Comparison of ENCODE assay signal across 19 mouse cellular contexts in genomic region chr10:43502599-43502998, GRCm38 (mm10). TPM values are rescaled to one million over a fixed set of nuclear protein-coding genes. Genes with fewer than 3 reads are reported as not detected.
DNase-seq lines count a peak whose midpoint lies in the region; ATAC-seq and TF ChIP-seq lines count a peak whose summit lies in the region.
"Had no signal": no experiment of that assay in that cellular context is flagged by ENCODE, and none has a peak within 500 bp of the region (broad histone marks: within the 10 kb centered on the region; RNA-seq: fewer than 3 reads in every experiment).

No protein-coding gene starts in this region.

- peak; percentile 75; the same call in 1 of the 2 replicates for ATAC-seq in forebrain, embryonic 14.5 days
- ATAC-seq in forebrain, embryonic 11.5 days (replicated peaks; ENCODE audit: low FRiP score): no peak
- no peak for ATAC-seq in midbrain, postnatal 0 days (ENCODE audit: low FRiP score)
- ATAC-seq in activated CD4-positive, CD25-positive, alpha-beta regulatory T cell, adult 4 months: no peak

- no peaks in the 10 kb centered on the region for H3K9me3 ChIP-seq in forebrain, embryonic 14.5 days (replicated peaks; ENCODE audit: control insufficient read depth, low read length)
- H3K9me3 ChIP-seq in forebrain, embryonic 11.5 days (ENCODE audit: control insufficient read depth, low read length): no peaks in the 10 kb centered on the region
- H3K9me3 ChIP-seq in midbrain, postnatal 0 days (ENCODE audit: low read length): no peaks in the 10 kb centered on the region
- no peaks in the 10 kb centered on the region for H3K9me3 ChIP-seq in midbrain, embryonic 10.5 days (replicated peaks)
- H3K9me3 ChIP-seq: embryonic facial prominence, embryonic 15.5 days; G1E; heart, embryonic 13.5 days; limb, embryonic 13.5 days; lung, embryonic 15.5 days; stomach, embryonic 15.5 days had no signal

- H3K4me3 ChIP-seq in forebrain, embryonic 14.5 days (ENCODE audit: low read depth, low read length): no peak overlapping the region
- no peak overlapping the region for H3K4me3 ChIP-seq in forebrain, embryonic 11.5 days (ENCODE audit: low read depth, low read length)
- no peak overlapping the region for H3K4me3 ChIP-seq in midbrain, postnatal 0 days (ENCODE audit: low read depth, low read length)
- no peak overlapping the region for H3K4me3 ChIP-seq in midbrain, embryonic 10.5 days
- H3K4me3 ChIP-seq: embryonic facial prominence, embryonic 15.5 days; heart, embryonic 13.5 days; limb, embryonic 13.5 days; lung, embryonic 15.5 days; stomach, embryonic 15.5 days had no signal

- WGBS in forebrain, embryonic 14.5 days: 82% methylated on average over 4 of the region's 4 CpGs
- WGBS in forebrain, embryonic 11.5 days: 93% methylated on average over 4 of the region's 4 CpGs
- 89% methylated on average over 4 of the region's 4 CpGs for WGBS in midbrain, postnatal 0 days
- 95% methylated on average over 4 of the region's 4 CpGs for WGBS in midbrain, embryonic 10.5 days

- peaks cover 35% of the 10 kb centered on the region for H3K36me3 ChIP-seq in forebrain, embryonic 14.5 days (ENCODE audit: control insufficient read depth, insufficient read depth, low read length)
- peaks cover 7% of the 10 kb centered on the region; the same call in 1 of the 2 replicates for H3K36me3 ChIP-seq in forebrain, embryonic 11.5 days (ENCODE audit: control insufficient read depth, insufficient read depth, low read length)
- peaks cover 5% of the 10 kb centered on the region for H3K36me3 ChIP-seq in midbrain, postnatal 0 days (ENCODE audit: insufficient read depth, low read length)
- peaks cover 92% of the 10 kb centered on the region for H3K36me3 ChIP-seq in midbrain, embryonic 10.5 days

- DNase-seq in forebrain, embryonic 14.5 days (ENCODE audit: low spot score): peak; percentile 63
- DNase-seq in forebrain, embryonic 11.5 days (ENCODE audit: low spot score): no peak
- DNase-seq in midbrain, postnatal 0 days (ENCODE audit: low spot score): peak; percentile 64
- DNase-seq in midbrain, embryonic 10.5 days (ENCODE audit: low spot score): no peak
- peak; percentile 57 to 71 for DNase-seq in cerebellum, postnatal 14 days
- no peak for DNase-seq in adrenal gland, adult 2 months
- no peak for DNase-seq in urinary bladder, postnatal 36 days (ENCODE audit: low spot score in 2 of 2)
- DNase-seq: kidney, adult 9 months; lung, postnatal 4 days; right cerebral cortex, postnatal 25 days; thymus, adult 2 months had no signal

- no peaks in the 10 kb centered on the region for H3K4me1 ChIP-seq in forebrain, embryonic 14.5 days (ENCODE audit: control insufficient read depth, insufficient read depth, low read length)
- H3K4me1 ChIP-seq in forebrain, embryonic 11.5 days (replicated peaks; ENCODE audit: control insufficient read depth, insufficient read depth, low read length): no peaks in the 10 kb centered on the region
- H3K4me1 ChIP-seq in midbrain, postnatal 0 days (ENCODE audit: insufficient read depth, low read length): no peaks in the 10 kb centered on the region
- H3K4me1 ChIP-seq in midbrain, embryonic 10.5 days: no peaks in the 10 kb centered on the region
- H3K4me1 ChIP-seq: embryonic facial prominence, embryonic 15.5 days; heart, embryonic 13.5 days; limb, embryonic 13.5 days; lung, embryonic 15.5 days; stomach, embryonic 15.5 days had no signal

- no peak overlapping the region for H3K4me2 ChIP-seq in forebrain, embryonic 14.5 days (ENCODE audit: low read length)
- H3K4me2 ChIP-seq in forebrain, embryonic 11.5 days (ENCODE audit: low read depth, low read length, severe bottlenecking): no peak overlapping the region
- no peak overlapping the region for H3K4me2 ChIP-seq in midbrain, postnatal 0 days (ENCODE audit: low read depth, low read length, poor library complexity, severe bottlenecking)
- H3K4me2 ChIP-seq: embryonic facial prominence, embryonic 15.5 days; heart, embryonic 13.5 days; limb, embryonic 13.5 days; lung, embryonic 15.5 days; stomach, embryonic 15.5 days had no signal

- no peak overlapping the region for H3K27ac ChIP-seq in forebrain, embryonic 14.5 days (ENCODE audit: low read depth, low read length)
- no peak overlapping the region for H3K27ac ChIP-seq in forebrain, embryonic 11.5 days (ENCODE audit: low read depth, low read length)
- H3K27ac ChIP-seq in midbrain, postnatal 0 days (ENCODE audit: low read depth, low read length): no peak overlapping the region
- no peak overlapping the region for H3K27ac ChIP-seq in midbrain, embryonic 10.5 days (replicated peaks)
- H3K27ac ChIP-seq: embryonic facial prominence, embryonic 15.5 days; heart, embryonic 13.5 days; limb, embryonic 13.5 days; liver, embryonic 14.5 days; lung, embryonic 15.5 days; stomach, embryonic 15.5 days had no signal

- no peaks in the 10 kb centered on the region for H3K27me3 ChIP-seq in forebrain, embryonic 14.5 days (replicated peaks; ENCODE audit: control insufficient read depth, insufficient read depth, low read length)
- no peaks in the 10 kb centered on the region for H3K27me3 ChIP-seq in forebrain, embryonic 11.5 days (ENCODE audit: control insufficient read depth, insufficient read depth, low read length)
- no peaks in the 10 kb centered on the region for H3K27me3 ChIP-seq in midbrain, postnatal 0 days (ENCODE audit: insufficient read depth, low read length)
- no peaks in the 10 kb centered on the region for H3K27me3 ChIP-seq in midbrain, embryonic 10.5 days (ENCODE audit: low read depth, poor library complexity, severe bottlenecking)
- H3K27me3 ChIP-seq: embryonic facial prominence, embryonic 15.5 days; heart, embryonic 13.5 days; limb, embryonic 13.5 days; lung, embryonic 15.5 days; stomach, embryonic 15.5 days had no signal

- no peak overlapping the region for H3K9ac ChIP-seq in forebrain, embryonic 14.5 days (ENCODE audit: low read length)
- no peak overlapping the region for H3K9ac ChIP-seq in forebrain, embryonic 11.5 days (ENCODE audit: low read length)
- H3K9ac ChIP-seq in midbrain, postnatal 0 days (replicated peaks; ENCODE audit: low read length, poor library complexity, severe bottlenecking): no peak overlapping the region
- H3K9ac ChIP-seq: embryonic facial prominence, embryonic 15.5 days; heart, embryonic 13.5 days; limb, embryonic 13.5 days; liver, embryonic 14.5 days; lung, embryonic 15.5 days; stomach, embryonic 15.5 days had no signal

- no peak for TF ChIP-seq CTCF in midbrain, postnatal 0 days (IDR thresholded peaks at IDR 0.05)

RNA-seq across cellular contexts. Expression of gene Gm9803, which starts 21.3 kb away (rescaled TPM):
- polyA plus RNA-seq in forebrain, embryonic 14.5 days (2014; fragmentation: Nextera tagmentation; extraction: Ambion mirVana): 13.7 and 22.1 TPM in 2 replicates
- 11.1 and 12.2 TPM in 2 replicates for polyA plus RNA-seq in forebrain, embryonic 11.5 days (2014; fragmentation: Nextera tagmentation; extraction: Ambion mirVana)
- 37.0 and 49.6 TPM in 2 replicates for total RNA-seq in midbrain, postnatal 0 days (2014; rRNA removed)
- 20.8 and 21.9 TPM in 2 replicates for polyA plus RNA-seq in midbrain, postnatal 0 days (2015; fragmentation: Nextera tagmentation; extraction: Ambion mirVana)
- 13.9 and 16.8 TPM in 2 replicates for polyA plus RNA-seq in midbrain, embryonic 10.5 days (2016; fragmentation: Nextera tagmentation; extraction: Ambion mirVana)
- total RNA-seq in adrenal gland, adult 2 months (2021): 10 to 100 TPM; 26.8 to 27.4 TPM
- polyA plus RNA-seq in adrenal gland, adult 2 months (2012; rRNA removed): 130 and 175 TPM in 2 replicates
- polyA plus RNA-seq in activated CD4-positive, CD25-positive, alpha-beta regulatory T cell, adult 4 months (2017; shearing (Covaris generic)): 10 to 100 TPM; 33.4 to 45.0 TPM

RNA-seq across cellular contexts. Expression of gene Bend3, which starts 24.0 kb away (rescaled TPM):
- polyA plus RNA-seq in forebrain, embryonic 14.5 days (2014; fragmentation: Nextera tagmentation; extraction: Ambion mirVana): 2.8 and 3.2 TPM in 2 replicates
- polyA plus RNA-seq in forebrain, embryonic 11.5 days (2014; fragmentation: Nextera tagmentation; extraction: Ambion mirVana): 11.9 and 13.4 TPM in 2 replicates
- total RNA-seq in midbrain, postnatal 0 days (2014; rRNA removed): 10.1 and 10.8 TPM in 2 replicates
- polyA plus RNA-seq in midbrain, postnatal 0 days (2015; fragmentation: Nextera tagmentation; extraction: Ambion mirVana): 2.0 and 3.0 TPM in 2 replicates
- polyA plus RNA-seq in midbrain, embryonic 10.5 days (2016; fragmentation: Nextera tagmentation; extraction: Ambion mirVana): 7.5 and 7.7 TPM in 2 replicates
- 1 to 10 TPM; 5.6 to 7.8 TPM for total RNA-seq in adrenal gland, adult 2 months (2021)
- polyA plus RNA-seq in adrenal gland, adult 2 months (2012; rRNA removed): 3.1 and 3.4 TPM in 2 replicates
- 1 to 10 TPM; 1.0 to 1.5 TPM for polyA plus RNA-seq in activated CD4-positive, CD25-positive, alpha-beta regulatory T cell, adult 4 months (2017; shearing (Covaris generic))

RNA-seq across cellular contexts. Expression of gene 1700021F05Rik, which starts 38.2 kb away (rescaled TPM):
- 74.3 and 81.8 TPM in 2 replicates for polyA plus RNA-seq in forebrain, embryonic 14.5 days (2014; fragmentation: Nextera tagmentation; extraction: Ambion mirVana)
- polyA plus RNA-seq in forebrain, embryonic 11.5 days (2014; fragmentation: Nextera tagmentation; extraction: Ambion mirVana): 59.0 and 69.7 TPM in 2 replicates
- 29.6 and 61.6 TPM in 2 replicates for total RNA-seq in midbrain, postnatal 0 days (2014; rRNA removed)
- 71.6 and 73.4 TPM in 2 replicates for polyA plus RNA-seq in midbrain, postnatal 0 days (2015; fragmentation: Nextera tagmentation; extraction: Ambion mirVana)
- polyA plus RNA-seq in midbrain, embryonic 10.5 days (2016; fragmentation: Nextera tagmentation; extraction: Ambion mirVana): 66.7 and 67.4 TPM in 2 replicates
- total RNA-seq in adrenal gland, adult 2 months (2021): 10 to 100 TPM; 67.6 to 81.4 TPM
- polyA plus RNA-seq in adrenal gland, adult 2 months (2012; rRNA removed): 8.0 and 9.2 TPM in 2 replicates
- 10 to 100 TPM; 27.3 to 34.2 TPM for polyA plus RNA-seq in activated CD4-positive, CD25-positive, alpha-beta regulatory T cell, adult 4 months (2017; shearing (Covaris generic))

Comparison
In these comparisons a context has a peak if more than half of its experiments do, and no peak if none do; other contexts are left out.
1. DNase-seq: peak in forebrain, embryonic 14.5 days (single experiment), midbrain, postnatal 0 days (single experiment) and cerebellum, postnatal 14 days (2 of 2); none in forebrain, embryonic 11.5 days (single experiment), midbrain, embryonic 10.5 days (single experiment), adrenal gland, adult 2 months (single experiment) and urinary bladder, postnatal 36 days (0 of 2).